Mouse (Mus musculus) ES-E14 (cell line): ENCODE measurements at regions not wholly inside any gene's neighbourhood (a gene's known extent, or its start where the extent isn't known, plus 50 kb on each side); places are given as distances from the start of the nearest gene placed in this dataset.

Experiments
- CHD2 ChIP-seq: IDR thresholded peaks from 2 replicates; pipeline ENCODE4 v1.6.1; 2014; ENCODE audit warnings: mild to moderate bottlenecking, low read depth, low read length, inconsistent platforms
- HCFC1 ChIP-seq: IDR thresholded peaks from 2 replicates; pipeline ENCODE4 v1.6.1; 2012; ENCODE audit warnings: low read length, inconsistent platforms, borderline replicate concordance; ENCODE audit not compliant: insufficient read depth
- MAFK ChIP-seq: IDR thresholded peaks from 2 replicates; pipeline ENCODE4 v1.6.1; 2014; ENCODE audit warnings: mild to moderate bottlenecking, low read depth, low read length, inconsistent platforms; ENCODE audit not compliant: insufficient read depth

DNA sequence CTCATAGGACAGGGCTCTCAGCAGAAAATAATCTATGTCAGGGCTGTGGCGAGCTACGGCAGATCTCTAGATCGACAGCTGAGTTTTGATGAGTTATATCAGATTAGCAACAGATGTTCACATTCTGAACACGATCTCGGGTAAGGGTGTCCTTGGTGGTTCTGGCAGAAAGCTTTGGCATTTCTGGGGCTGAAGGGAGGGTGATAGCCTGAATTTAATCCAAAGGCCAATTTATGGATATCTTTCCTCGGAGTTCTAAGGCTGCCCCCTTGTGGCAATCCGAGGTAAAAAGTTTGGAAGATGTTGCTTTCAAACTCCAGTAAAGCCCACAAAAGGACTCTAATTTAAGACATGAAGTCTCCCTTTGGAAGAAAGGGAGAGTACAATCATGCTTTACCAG lies 101.3 kb upstream of the Luzp2 start:
- TF ChIP-seq CHD2 (no peak), MAFK (no peak), HCFC1 (no peak)
